Mouse (Mus musculus) limb, embryonic 15.5 days (tissue): ENCODE data around the gene Pdcd4. TPM values are rescaled to one million over a fixed set of nuclear protein-coding genes. Genes with fewer than 3 reads are reported as not detected.
"Not testable (repeated sequence)": the region's sequence is repeated elsewhere in the genome, so short reads cannot be mapped to it uniquely, and the experiment has no call there.

Source experiments
- ATAC-seq: fragments of 200-750 bp; cut with Nextera tagmentation; 2 replicates; pipeline ENCODE4 v1.8.0; 2017; ENCODE audit warnings: low read depth, moderate TSS enrichment; ENCODE audit not compliant: insufficient number of reproducible peaks, low FRiP score, low TSS enrichment
- H3K27ac ChIP-seq: fragments of 300-500 bp; sonication (generic); 2 replicates; pipeline ENCODE4 v1.5.1; 2015; ENCODE audit warnings: moderate library complexity, mild to moderate bottlenecking, inconsistent platforms
- H3K27me3 ChIP-seq: fragments of 300-500 bp; sonication (generic); 2 replicates; pipeline ENCODE4 v1.6.1; 2015; ENCODE audit warnings: inconsistent platforms
- H3K36me3 ChIP-seq: fragments of 300-500 bp; sonication (generic); 2 replicates; pipeline ENCODE4 v1.6.1; 2015; ENCODE audit warnings: inconsistent platforms
- H3K4me1 ChIP-seq: fragments of 300-500 bp; sonication (generic); 2 replicates; pipeline ENCODE4 v1.6.1; 2015; ENCODE audit warnings: inconsistent platforms
- H3K4me2 ChIP-seq: fragments of 300-500 bp; sonication (generic); 2 replicates; pipeline ENCODE4 v1.6.1; 2015; ENCODE audit warnings: mild to moderate bottlenecking, inconsistent platforms
- H3K4me3 ChIP-seq: fragments of 300-500 bp; sonication (generic); 2 replicates; pipeline ENCODE4 v1.5.1; 2015; ENCODE audit warnings: mild to moderate bottlenecking, inconsistent platforms
- H3K9ac ChIP-seq: fragments of 300-500 bp; sonication (generic); 2 replicates; pipeline ENCODE4 v1.6.1; 2015; ENCODE audit warnings: inconsistent platforms
- H3K9me3 ChIP-seq: fragments of 300-500 bp; sonication (generic); 2 replicates; pipeline ENCODE4 v1.6.1; 2016; ENCODE audit warnings: inconsistent platforms
- WGBS: fragments of 180-500 bp; shearing (Covaris S2); methylation state at CpG from one replicate; pipeline ENCODE4 v1.1.7; 2015; 5-methylcytosine and 5-hydroxymethylcytosine counted together
- polyA plus RNA-seq: library from polyadenylated mRNA; unstranded; fragments of >200 nt; fragmentation: Nextera tagmentation; extraction: Ambion mirVana; gene quantifications from 2 replicates; pipeline ENCODE4 v1.2.1, GENCODE M21; 2015

The Pdcd4 gene
- polyA plus RNA-seq, 1 experiment from 2014 or later = 108 TPM

DNA sequence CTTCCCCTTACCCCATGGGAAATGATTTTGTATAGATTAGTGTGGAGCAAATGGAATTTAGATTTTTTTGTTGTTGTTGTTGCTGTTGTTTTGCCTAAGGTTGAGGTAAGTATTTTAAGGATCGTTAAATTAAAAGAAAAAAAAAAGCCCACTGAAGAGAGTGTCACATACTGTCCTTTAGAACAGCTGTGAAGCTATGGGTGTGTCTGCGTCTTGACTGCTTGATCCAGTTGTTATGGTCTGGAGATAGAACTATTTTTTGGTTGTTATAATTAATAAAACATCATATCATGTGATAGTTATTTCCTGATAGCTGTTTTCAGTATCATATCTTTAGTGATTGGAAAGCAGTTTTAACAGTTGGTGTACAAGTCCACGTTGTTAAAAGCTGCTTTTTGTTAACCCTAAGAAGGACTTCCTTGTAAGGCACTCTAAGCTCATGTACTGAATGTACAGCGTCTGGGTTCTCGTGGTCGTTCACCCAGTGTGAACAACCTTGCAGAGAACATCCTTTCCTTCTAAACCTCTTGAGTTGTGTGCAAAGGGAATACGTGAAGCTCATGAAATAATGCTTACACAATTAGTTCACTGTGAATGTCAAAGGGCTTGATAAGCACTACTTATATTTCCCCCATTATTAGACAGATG is 12.9 kb downstream of the Pdcd4 start:
- H3K27ac ChIP-seq = no peak overlapping the region
- H3K9ac ChIP-seq = no peak overlapping the region
- H3K36me3 ChIP-seq = peaks cover 14% of the 10 kb centered on the region
- peak overlapping the region; percentile 77 for H3K4me3 ChIP-seq
- 52% methylated on average over 7 of the region's 7 CpGs for WGBS
- peaks cover 38% of the 10 kb centered on the region for H3K4me1 ChIP-seq
- no peak for ATAC-seq
- no peaks in the 10 kb centered on the region for H3K9me3 ChIP-seq
- H3K4me2 ChIP-seq = peak overlapping the region; percentile 50
- H3K27me3 ChIP-seq = no peaks in the 10 kb centered on the region

DNA sequence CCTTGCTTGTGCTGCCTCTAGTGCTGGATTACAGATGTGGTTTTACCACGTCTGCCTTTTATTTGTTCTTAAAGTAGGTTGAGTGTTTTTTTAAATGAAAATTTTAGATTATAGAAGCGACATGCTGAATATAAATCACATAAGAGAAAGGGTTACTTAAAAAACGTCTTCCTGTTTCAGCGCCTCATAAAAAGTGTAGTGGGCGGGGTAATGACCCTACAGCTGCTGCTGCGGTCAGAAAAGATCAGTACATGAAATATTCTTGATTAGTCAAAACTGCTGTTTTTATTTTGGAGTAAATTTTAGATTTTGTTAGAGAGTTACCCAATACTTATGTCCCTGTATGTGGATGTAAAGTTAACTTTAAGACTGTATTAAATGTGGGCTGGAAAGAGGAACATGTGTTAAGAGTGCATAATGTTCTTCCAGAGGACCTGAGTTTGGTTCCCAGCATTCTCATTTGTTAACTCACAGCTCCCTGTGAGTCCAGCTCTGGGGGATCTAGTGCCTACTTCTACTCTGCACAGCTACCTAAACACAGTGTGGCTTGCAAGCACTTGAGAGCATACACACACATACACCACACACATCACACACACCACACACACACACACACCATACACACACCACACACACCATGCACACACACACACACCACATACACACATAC is 14.1 kb downstream of the Pdcd4 start:
- H3K4me1 ChIP-seq = peaks cover 28% of the 10 kb centered on the region
- no peak overlapping the region for H3K9ac ChIP-seq
- H3K27ac ChIP-seq = no peak overlapping the region
- H3K36me3 ChIP-seq = peaks cover 17% of the 10 kb centered on the region
- H3K27me3 ChIP-seq = no peaks in the 10 kb centered on the region
- 11% methylated on average over 6 of the region's 6 CpGs for WGBS
- H3K4me2 ChIP-seq = peak overlapping the region; percentile 50
- no peak for ATAC-seq
- no peak overlapping the region for H3K4me3 ChIP-seq
- H3K9me3 ChIP-seq = no peaks in the 10 kb centered on the region

DNA sequence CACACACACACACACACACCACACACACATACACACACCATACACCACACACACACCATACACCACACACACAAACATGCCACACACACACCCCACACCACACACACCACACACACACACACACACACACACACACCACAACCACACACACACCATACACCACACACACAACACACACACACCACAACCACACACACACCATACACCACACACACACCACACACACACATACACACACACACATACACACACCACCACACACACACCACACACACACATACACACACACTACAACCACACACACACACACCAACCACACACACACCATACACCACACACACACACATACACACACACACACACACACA is 14.7 kb downstream of the Pdcd4 start:
- H3K4me2 ChIP-seq = not testable (repeated sequence)

DNA sequence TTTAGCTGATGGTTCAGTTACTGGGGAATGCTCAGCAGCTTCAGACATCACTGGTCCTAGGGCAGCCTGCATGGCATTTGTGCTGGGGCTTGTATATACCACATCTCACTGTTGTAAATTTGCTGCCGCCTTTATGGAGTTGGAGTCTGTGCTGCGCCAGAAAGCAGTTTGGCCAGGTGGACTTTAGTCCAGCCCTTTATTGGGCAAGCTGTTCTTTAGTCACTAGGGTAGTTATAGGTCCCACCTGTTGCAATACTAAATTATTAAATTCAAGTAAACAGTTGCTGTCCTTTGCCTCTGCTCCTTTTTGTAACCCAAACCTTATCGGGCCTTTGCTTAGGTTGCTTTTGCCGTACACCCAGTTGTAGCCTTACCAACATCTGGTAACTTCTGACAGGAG is 22.9 kb downstream of the Pdcd4 start:
- Histone ChIP-seq H3K4me1 (no peaks in the 10 kb centered on the region), H3K4me2 (no peak overlapping the region), H3K27ac (no peak overlapping the region), H3K36me3 (peaks cover 75% of the 10 kb centered on the region), H3K9ac (no peak overlapping the region), H3K4me3 (no peak overlapping the region), H3K27me3 (no peaks in the 10 kb centered on the region), H3K9me3 (no peaks in the 10 kb centered on the region)
- ATAC-seq = no peak
- WGBS = 76% methylated on average over 4 of the region's 4 CpGs

More for the DNA sequence above, 14.7 kb downstream of the Pdcd4 start:
- H3K9me3 ChIP-seq, H3K9ac ChIP-seq, ATAC-seq, H3K4me3 ChIP-seq, H3K27ac ChIP-seq, H3K27me3 ChIP-seq: not testable (repeated sequence)
- Histone ChIP-seq H3K4me1 (peaks cover 23% of the 10 kb centered on the region), H3K36me3 (peaks cover 20% of the 10 kb centered on the region)

DNA sequence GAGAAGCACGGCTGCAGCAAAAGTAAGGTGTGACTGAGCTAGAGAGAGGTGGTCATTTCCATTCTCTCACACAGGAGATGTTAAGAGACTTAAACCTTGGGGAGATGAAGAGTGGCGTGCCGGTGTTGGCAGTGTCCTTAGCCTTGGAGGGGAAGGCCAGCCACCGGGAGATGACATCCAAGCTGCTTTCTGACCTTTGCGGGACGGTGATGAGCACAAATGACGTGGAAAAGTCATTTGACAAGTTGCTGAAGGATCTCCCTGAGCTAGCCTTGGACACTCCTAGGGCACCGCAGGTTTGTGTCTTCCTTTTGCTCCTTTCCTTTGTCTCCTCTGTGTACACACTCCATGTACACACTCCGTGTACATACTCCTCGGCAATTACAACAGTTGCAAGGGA is 27.5 kb downstream of the Pdcd4 start:
- Histone ChIP-seq H3K27me3 (no peaks in the 10 kb centered on the region), H3K27ac (no peak overlapping the region), H3K36me3 (peaks cover 80% of the 10 kb centered on the region), H3K9me3 (no peaks in the 10 kb centered on the region), H3K4me2 (no peak overlapping the region), H3K4me1 (no peaks in the 10 kb centered on the region), H3K4me3 (no peak overlapping the region), H3K9ac (no peak overlapping the region)
- WGBS = 93% methylated on average over 10 of the region's 10 CpGs
- no peak for ATAC-seq

DNA sequence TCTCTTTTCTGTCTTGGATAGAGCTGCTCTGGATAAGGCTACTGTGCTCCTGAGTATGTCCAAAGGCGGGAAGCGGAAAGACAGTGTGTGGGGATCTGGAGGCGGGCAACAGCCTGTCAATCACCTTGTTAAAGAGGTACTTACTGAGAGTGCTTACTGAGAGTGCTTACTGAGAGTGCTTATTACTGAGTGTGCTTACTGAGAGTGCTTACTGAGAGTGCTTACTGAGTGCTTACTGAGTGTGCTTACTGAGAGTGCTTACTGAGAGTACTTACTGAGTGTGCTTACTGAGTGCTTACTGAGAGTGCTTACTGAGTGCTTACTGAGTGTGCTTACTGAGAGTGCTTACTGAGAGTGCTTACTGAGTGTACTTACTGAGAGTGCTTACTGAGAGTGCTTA is 30.0 kb downstream of the Pdcd4 start:
- not testable (repeated sequence) for H3K9me3 ChIP-seq, H3K27ac ChIP-seq, H3K4me3 ChIP-seq, H3K4me2 ChIP-seq, H3K4me1 ChIP-seq, H3K9ac ChIP-seq, H3K27me3 ChIP-seq, ATAC-seq
- peaks cover 72% of the 10 kb centered on the region for H3K36me3 ChIP-seq
- WGBS = 96% methylated on average over 3 of the region's 3 CpGs

DNA sequence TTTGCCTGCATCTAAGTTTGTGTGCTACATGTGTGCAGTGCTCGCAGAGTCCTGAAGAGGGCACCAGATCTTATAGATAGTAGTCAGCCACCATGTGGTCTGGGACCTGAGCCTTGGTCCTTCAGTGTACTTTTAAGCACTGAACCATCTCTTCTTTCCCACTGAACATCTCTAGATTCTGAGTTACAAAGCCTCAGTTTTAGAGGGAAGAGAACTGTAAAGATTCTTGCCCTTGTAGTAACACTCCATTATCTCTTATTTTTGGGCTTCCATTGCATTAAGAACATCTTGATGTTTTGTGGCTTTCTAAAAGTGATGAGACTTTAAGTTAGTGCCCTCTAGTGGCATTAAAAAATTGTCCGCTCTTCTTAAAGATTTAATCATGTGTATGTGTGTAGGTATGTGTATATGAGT is 33.3 kb downstream of the Pdcd4 start:
- H3K9ac ChIP-seq = no peak overlapping the region
- no peak overlapping the region for H3K4me3 ChIP-seq
- H3K9me3 ChIP-seq = no peaks in the 10 kb centered on the region
- H3K4me2 ChIP-seq = no peak overlapping the region
- H3K27me3 ChIP-seq = no peaks in the 10 kb centered on the region
- 75% methylated on average over 2 of the region's 2 CpGs for WGBS
- no peaks in the 10 kb centered on the region for H3K4me1 ChIP-seq
- no peak overlapping the region for H3K27ac ChIP-seq
- ATAC-seq = no peak
- peaks cover 57% of the 10 kb centered on the region for H3K36me3 ChIP-seq

DNA sequence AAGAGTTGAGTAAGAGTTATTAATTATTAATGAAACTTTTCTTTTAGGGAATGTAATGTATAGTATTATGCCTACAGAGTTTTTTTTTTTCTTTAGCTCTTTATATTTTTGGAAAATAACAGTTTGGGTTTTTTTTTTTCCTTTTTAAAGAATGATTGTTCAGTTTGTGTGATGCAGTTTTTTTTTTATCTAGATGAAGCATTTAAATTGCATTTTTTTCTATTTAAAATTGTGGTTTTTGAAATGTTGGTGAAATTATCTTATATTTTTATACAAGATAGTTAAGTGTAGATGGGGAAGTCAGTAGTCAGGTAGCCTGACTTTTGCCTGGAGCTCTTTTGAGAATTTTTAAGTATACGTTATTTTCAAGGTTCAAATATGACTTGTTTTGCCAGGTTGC is 34.7 kb downstream of the Pdcd4 start:
- no peak for ATAC-seq
- H3K36me3 ChIP-seq = peaks cover 61% of the 10 kb centered on the region
- H3K9me3 ChIP-seq = no peaks in the 10 kb centered on the region
- H3K27me3 ChIP-seq = no peaks in the 10 kb centered on the region
- no peak overlapping the region for H3K9ac ChIP-seq
- no peak overlapping the region for H3K4me2 ChIP-seq
- no peaks in the 10 kb centered on the region for H3K4me1 ChIP-seq
- 88% methylated on average over 1 of the region's 1 CpGs for WGBS
- H3K4me3 ChIP-seq = no peak overlapping the region
- no peak overlapping the region for H3K27ac ChIP-seq

DNA sequence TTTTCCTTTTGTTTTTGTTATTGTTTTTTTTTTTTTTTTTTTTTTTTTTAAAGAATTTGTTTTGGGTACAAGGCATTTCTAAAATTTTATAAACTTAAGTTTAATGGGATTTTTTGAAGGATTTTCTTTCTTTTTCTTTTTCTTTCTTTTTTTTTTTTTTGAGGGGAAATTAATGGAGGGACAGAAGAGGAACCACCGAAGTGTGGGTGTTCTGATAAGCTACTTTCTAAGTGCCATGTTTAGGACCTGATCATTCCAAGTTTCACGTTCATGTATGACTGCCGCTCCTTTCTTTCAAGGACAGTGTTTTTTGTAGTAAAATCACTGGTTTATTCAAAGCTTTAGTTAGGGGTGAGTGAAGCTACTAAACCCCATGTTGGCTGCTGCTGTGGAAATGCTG is 37.2 kb downstream of the Pdcd4 start:
- Histone ChIP-seq H3K4me2 (no peak overlapping the region), H3K4me1 (no peaks in the 10 kb centered on the region), H3K27ac (no peak overlapping the region), H3K9ac (no peak overlapping the region), H3K9me3 (no peaks in the 10 kb centered on the region), H3K4me3 (no peak overlapping the region), H3K36me3 (peaks cover 47% of the 10 kb centered on the region), H3K27me3 (no peaks in the 10 kb centered on the region)
- 94% methylated on average over 3 of the region's 3 CpGs for WGBS
- ATAC-seq = no peak

DNA sequence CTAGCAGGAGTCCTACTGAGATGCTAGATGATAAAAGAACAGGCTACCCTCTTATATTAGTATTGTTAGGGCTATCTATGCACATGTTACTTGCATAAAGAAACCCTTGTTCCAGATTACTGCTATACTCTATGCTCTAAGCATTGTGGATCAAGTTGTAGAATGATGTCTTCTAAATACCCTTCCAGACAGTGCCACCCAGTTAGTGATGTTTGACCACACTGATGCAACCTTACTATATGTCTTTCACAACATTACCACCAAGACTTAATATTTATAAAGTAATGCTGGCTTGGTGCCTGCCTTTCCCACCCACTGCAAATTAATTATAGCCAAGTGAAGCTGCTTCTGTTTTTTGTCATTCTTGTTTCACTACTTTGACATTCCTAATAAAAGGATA is 41.0 kb downstream of the Pdcd4 start:
- H3K9ac ChIP-seq = no peak overlapping the region
- H3K9me3 ChIP-seq = no peaks in the 10 kb centered on the region
- no peak overlapping the region for H3K4me3 ChIP-seq
- ATAC-seq = no peak
- H3K36me3 ChIP-seq = peaks cover 29% of the 10 kb centered on the region
- no peak overlapping the region for H3K27ac ChIP-seq
- H3K27me3 ChIP-seq = no peaks in the 10 kb centered on the region
- no peaks in the 10 kb centered on the region for H3K4me1 ChIP-seq
- no peak overlapping the region for H3K4me2 ChIP-seq

DNA sequence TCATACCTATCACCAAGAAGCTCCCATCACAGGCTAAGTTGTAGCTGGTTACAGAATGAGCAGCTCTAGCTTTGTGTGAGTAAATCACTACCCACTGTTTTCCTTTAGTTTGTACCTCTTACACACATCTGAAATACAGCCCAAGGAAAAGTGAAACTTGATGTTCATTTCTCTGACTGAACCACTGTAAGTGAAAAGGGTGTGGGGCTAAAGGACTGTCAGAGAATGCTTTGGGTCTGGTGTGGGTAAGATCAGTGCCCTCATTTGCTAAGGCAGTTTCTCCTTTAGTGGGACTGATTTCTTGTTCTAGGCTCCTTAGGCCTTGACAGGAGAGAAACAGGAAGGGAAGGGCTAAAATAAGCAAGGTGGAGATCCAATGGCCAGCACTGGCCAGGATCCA is 42.0 kb downstream of the Pdcd4 start:
- H3K9ac ChIP-seq = no peak overlapping the region
- ATAC-seq = no peak
- H3K4me1 ChIP-seq = no peaks in the 10 kb centered on the region
- H3K27me3 ChIP-seq = no peaks in the 10 kb centered on the region
- no peak overlapping the region for H3K27ac ChIP-seq
- no peak overlapping the region for H3K4me2 ChIP-seq
- H3K4me3 ChIP-seq = no peak overlapping the region
- H3K9me3 ChIP-seq = no peaks in the 10 kb centered on the region
- H3K36me3 ChIP-seq = peaks cover 29% of the 10 kb centered on the region

DNA sequence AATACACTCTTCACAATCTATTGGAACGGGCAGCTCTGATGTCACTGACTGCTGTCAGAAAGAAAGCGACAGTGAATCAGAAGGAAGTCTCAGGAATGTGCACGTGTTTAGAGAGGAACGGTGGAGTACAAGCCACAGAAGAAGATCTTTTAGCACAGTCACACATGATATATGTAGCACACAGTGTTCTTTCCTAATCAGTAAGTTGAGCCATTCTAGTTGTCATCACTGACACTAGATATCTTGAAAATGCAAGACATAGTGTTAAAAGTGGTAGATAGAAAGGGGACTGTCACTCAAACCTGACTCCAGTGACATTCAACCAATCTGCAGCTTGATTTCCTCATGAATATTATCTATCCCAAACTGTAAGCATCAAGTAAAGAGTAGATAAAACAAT is 47.4 kb downstream of the Pdcd4 start:
- H3K27me3 ChIP-seq = no peaks in the 10 kb centered on the region
- H3K4me3 ChIP-seq = no peak overlapping the region
- H3K9ac ChIP-seq = no peak overlapping the region
- ATAC-seq = no peak
- H3K9me3 ChIP-seq = no peaks in the 10 kb centered on the region
- H3K27ac ChIP-seq = no peak overlapping the region
- peaks cover 7% of the 10 kb centered on the region for H3K4me1 ChIP-seq
- WGBS = 79% methylated on average over 4 of the region's 4 CpGs
- H3K36me3 ChIP-seq = peaks cover 9% of the 10 kb centered on the region
- no peak overlapping the region for H3K4me2 ChIP-seq

DNA sequence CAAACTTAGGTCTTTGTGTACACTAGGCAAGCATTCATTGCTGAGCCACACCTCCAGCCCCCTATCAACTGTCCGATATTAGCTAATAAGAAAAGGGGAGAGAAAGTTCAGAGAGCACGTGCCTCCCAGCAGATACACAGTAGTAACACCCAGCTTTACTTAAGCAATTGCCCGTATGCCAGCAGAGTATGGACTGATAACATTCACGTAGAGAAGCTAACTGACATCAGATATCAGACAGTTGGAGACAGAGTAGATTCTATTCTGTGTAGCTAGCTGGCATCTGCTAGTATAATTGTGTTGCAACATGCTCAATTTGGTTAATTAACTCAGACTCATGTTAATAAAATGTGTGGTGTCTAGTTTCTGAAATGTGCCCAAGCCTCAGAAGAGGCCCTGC is 49.1 kb downstream of the Pdcd4 start:
- Histone ChIP-seq H3K4me1 (peaks cover 10% of the 10 kb centered on the region), H3K27ac (no peak overlapping the region), H3K27me3 (no peaks in the 10 kb centered on the region), H3K9ac (no peak overlapping the region), H3K4me3 (no peak overlapping the region), H3K9me3 (no peaks in the 10 kb centered on the region), H3K36me3 (peaks cover 9% of the 10 kb centered on the region), H3K4me2 (no peak overlapping the region)
- 87% methylated on average over 4 of the region's 4 CpGs for WGBS
- ATAC-seq = no peak
